Mouse (Mus musculus): ENCODE data around the gene Olfr972.
"Not testable (repeated sequence)": the region's sequence is repeated elsewhere in the genome, so short reads cannot be mapped to it uniquely, and the experiment has no call there.

Olfr972 gene

DNA sequence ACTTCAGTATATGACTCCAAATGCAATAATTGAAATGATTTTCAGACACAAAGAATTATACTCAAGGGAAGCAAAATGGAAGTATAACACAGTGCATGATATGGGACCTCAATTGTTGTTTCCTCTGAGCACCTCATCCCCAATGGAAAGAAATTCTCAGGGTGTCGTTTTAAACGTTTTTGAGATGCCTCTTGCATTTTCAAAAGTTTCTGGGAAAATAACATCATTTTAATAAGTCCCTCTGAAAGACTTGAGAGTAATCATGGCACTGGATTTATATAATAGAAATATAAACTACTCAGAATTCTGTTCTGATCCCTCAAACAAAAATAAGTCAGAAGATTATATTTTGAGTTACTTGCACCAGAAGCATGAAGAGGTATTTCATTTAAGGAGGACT lies at the start of gene Olfr972:
Olfr972 (plus strand) TSS at position 301 of the 400 bp plus-strand sequence.
- in situ Hi-C loops (cut with MboI, MseI), result loop anchor here (5.0 kb wide), 1 partner anchor 46 kb away; no protein-coding TSS in a partner anchor

GRCm38 (mm10) chr9:39836576-39836975 lies 29.6 kb upstream of the Olfr972 start, which contains the start of gene Olfr971:
Olfr971 (plus strand) TSS chr9:39836876.
- in situ Hi-C loops (cut with MboI, MseI), result not testable (repeated sequence)

DNA sequence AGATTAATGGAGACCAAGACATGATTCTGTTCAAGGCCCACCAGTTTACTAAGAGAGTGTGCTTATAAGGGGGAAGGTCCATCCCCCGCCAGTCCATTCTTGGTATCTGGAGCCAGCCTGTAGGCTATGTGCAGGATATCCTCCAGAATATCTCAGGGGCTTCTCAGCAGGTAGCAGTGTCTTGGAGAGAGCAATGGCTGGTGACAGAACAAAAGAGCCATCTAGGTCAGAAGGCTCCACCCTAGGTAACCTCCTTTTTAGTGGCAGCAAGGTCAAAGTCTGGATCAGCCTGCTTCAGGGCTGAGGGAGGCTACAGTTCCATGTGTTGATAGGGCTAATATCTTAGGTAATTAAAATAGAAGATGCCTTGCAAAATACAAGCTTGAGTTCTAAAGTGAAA lies 5.8 kb downstream of the Olfr972 start:
- in situ Hi-C loops (cut with MboI, MseI), result not testable (repeated sequence)

DNA sequence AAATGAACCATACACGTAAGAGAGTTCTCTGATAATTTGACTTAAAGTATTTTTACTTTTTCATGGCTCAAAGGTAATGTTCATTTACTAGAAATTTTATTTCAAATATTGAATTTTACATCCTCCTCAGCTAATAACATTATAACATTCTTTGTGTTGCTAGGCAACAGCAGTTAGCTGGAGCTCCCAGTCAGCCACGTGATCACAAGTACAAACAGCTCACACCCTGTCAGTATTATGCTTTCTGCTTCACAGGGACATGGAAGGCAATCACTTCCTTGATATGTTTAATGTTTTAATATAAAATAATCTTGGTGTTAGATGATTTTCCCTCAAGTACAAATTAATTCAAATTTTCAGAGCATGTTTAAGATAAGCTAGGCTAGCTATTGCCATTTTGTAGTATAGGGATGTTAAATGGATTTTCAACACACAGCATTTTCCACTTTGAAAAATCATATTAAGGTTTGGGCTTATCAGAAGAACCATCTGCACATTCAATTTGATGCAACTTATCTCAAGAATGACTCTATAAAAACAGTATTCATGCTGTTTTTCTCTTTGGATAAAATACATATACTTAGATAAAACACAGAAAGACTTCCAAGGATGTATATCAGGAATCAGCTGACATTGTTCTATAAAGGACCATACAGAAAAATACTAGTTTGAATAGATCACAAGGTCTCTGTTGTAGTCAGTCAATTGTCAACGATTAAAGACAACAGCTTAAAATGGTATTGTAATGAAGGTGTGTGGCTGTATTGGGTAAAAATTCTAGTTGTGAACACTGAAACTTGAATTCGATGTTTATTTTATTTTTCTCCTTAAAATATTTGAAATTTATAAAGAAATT lies 11.5 kb downstream of the Olfr972 start:
- in situ Hi-C loops (cut with MboI, MseI), result not testable (repeated sequence)

- in situ Hi-C loops (cut with MboI, MseI), result no loop called here
Measured at GRCm38 (mm10) chr9:39905106-39905505, 38.9 kb downstream of the Olfr972 start.

GRCm38 (mm10) chr9:39907036-39907435 lies 40.8 kb downstream of the Olfr972 start, which contains the start of gene Olfr229:
Olfr229 (plus strand) TSS chr9:39907336.
- in situ Hi-C loops (cut with MboI, MseI), result no loop called here

DNA sequence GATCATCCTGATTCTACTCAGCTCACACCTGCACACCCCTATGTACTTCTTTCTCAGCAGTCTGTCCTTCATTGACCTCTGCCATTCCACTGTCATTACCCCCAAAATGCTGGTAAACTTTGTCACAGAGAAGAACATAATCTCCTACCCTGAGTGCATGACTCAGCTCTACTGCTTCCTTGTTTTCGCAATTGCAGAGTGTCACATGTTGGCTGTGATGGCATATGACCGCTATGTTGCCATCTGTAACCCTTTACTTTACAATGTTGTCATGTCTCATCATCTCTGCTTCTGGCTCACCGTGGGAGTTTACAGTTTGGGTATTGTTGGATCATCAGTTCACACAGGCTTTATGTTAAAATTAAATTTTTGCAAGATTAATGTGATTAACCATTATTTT lies 43.7 kb downstream of the Olfr972 start:
- in situ Hi-C loops (cut with MboI, MseI), result loop anchor here (5.0 kb wide), 1 partner anchor 43 kb away; the partner anchor contains the start of gene Olfr972
